Mouse (Mus musculus) spleen, embryonic (tissue): ENCODE data around the gene Dnaic1.

Experiments used
- CTCF ChIA-PET: fragments of 350-600 bp; sonication (Branson Sonifier 250); formaldehyde crosslinking; loops from one replicate; lab custom pipeline; 2022; lab: Charles Lee

The Dnaic1 gene

DNA sequence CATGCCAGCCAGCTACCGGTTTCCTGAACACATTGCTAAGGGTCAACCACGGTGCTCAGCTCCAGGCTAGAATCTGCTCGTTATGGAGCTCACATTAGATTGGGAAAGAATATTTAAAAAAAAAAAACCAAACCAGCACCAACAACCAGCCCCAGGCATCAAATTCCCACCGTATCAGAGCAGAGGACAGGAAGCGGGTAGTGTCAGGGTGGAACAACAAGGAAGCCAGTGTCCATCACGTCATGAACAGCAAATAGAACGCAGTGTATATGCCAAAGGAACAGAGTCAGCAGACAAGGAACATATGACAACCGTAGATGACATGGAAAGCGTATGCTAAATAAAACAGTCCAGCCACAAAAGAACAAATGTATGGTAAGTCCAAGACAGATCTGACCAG is 63.4 kb downstream of the Dnaic1 start:
- CTCF ChIA-PET, result no interaction called here

DNA sequence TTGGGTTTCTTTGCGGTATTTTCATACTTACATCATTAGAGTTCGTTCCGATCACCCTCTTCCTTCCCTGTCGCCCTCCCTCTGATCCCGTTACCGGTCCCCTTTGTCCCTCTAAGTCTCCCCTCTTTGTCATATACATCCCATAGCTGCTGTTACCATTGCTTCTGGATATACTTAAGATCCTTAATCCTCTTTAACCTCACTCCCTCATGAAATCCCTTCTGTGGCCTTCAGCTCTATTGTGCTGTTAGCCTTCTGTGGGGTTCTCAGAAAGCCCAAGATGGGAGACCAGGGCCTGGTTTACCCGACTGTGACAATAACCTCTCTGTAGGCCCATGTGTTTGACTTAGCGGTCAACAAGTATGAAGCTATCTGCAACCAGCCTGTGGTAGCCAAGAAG is 65.1 kb downstream of the Dnaic1 start:
- CTCF ChIA-PET, result no interaction called here

DNA sequence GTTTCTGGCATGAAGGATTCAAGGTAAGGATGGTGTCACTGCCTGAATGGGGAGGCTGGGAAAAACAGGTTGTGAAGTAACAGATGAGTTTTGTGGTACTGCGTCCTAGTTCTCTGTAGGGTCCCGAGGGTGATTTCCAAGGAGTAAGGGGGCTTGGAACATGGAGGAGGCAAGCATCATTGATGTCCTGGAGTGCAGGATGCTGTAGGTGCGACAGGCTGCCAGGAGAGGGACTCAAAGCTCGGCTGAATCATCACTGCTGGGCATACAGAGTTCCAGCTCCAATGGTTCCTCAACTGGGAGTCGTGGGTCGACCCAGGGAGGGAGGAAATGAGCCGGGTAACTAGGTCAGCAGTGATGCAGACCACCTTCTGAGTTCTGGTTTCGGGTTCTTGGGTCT is 65.6 kb downstream of the Dnaic1 start:
- CTCF ChIA-PET, result no interaction called here

DNA sequence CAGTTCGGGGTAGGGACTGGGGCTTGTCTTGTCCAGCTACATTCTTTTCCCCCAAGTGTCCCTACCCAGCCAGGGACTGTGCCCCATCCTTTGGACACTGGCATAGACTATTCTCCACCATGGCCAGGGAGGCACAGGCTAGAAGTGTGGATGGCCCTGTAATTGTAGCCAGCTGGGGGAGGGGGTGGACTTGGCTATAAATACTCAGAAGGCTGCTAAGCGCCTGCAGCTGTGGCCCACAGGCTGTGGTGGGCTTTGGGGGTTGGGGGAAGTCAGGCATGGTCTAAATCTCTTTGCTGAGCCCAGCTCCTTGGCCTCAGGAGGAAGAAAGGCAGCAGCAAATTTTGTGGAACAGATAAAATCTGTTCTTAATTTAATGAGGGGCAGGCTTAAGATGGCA is 66.3 kb downstream of the Dnaic1 start:
- CTCF ChIA-PET, result interaction anchor here (0.7 kb wide), 1 partner anchor 1044 kb away, joined by 5 read pairs; no protein-coding TSS in a partner anchor

DNA sequence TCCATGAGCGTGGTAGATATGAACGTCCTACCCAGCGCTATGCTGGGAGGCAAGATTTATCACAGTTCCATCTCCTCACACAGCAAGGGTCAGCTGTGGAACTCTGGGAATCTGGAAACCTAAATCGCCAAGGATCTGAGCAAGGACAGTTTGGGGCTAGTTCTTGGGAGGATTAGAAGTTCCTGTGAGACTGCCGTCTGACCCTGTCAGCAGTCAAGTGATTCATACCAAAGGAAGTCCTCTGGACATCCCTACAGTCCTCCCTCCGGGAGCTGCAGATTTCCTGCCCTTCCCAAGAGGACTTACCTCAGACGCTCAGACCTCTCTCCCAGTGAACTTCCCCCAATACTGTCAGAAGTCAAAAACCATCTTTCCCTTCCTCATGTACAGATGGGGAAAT is 66.8 kb downstream of the Dnaic1 start:
- CTCF ChIA-PET, result interaction anchor here (0.7 kb wide), 1 partner anchor 1045 kb away, joined by 5 read pairs; no protein-coding TSS in a partner anchor

DNA sequence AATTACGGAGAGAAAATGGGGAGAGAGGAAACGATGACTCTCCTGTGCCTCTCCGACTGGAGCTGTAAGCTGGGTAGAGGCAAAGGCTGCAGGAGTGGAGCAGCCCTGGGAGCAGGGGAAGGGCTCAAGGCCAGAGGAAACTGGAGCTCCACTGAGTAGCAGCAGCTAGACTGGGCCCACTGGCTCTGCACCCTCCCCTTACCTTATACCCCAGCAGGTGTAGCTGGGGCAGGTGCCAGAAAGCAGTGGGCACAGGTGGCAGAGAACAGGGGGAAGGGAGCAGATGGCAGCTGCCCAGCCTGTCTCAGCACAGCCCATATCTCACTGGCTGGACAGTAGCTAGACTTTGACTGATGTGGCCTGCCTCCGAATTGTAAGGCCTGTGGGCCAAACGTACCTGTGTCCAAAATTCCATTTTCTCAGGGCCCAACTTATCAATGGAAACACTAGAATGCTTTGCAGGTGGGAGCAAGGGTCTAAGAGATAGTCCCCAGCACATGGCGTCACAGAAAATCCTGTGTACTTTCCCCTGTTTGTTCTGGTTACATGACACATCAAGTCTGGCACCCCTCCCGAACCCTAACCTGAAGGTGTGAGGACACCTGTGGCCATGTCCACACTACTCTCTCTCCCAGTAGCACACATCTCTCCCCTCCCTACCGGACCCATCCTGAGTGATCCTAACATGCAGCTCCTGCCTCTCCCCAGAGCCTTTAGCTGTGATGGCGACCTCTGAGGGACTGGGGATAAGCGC is 67.5 kb downstream of the Dnaic1 start:
- CTCF ChIA-PET, result no interaction called here

DNA sequence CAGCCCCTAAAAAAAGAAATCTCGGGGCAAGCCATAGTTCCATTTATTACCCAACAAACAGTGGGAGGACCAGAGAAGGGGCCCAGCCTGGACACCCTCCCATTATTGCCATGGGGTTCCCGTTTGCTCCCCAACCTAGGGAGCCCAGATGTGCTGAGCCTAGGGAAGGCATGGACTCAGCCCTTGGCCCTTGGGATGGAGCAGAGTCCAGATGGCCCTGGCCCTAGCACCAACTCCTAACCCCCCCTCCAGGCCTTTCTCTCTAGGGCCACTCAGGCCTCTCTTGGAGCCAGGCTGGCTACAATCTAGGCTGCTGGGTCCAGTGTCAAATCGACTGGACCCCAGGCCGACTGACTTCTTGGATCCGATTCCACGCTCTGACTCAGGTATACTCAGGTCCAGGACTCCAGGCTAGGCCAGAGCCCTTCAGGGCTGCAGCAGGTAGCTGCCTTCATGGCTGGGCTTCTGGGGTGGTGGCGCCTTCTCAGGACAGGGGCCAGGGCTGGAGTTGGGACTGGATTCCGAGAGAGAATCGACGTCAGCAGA is 68.7 kb downstream of the Dnaic1 start:
- CTCF ChIA-PET, result no interaction called here

DNA sequence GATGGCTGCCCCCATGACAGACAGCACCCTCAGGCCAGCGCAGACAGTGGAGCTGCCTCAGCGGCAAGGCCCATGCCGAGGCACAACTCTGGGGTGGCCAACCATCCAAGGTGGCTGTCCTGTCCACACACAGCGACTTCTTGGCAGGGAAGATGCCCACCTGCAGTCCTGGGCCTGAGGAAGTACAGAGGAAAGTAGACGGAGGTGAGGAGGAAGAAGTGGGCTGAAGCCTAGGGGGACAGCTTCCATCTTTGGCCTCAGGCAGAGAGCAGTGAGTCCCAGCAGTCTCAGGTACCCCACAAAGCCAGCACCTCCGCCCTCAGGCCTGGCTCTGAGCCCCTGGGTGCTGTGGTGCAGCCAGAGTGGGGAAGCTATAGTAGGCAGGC is 69.2 kb downstream of the Dnaic1 start:
- CTCF ChIA-PET, result no interaction called here

DNA sequence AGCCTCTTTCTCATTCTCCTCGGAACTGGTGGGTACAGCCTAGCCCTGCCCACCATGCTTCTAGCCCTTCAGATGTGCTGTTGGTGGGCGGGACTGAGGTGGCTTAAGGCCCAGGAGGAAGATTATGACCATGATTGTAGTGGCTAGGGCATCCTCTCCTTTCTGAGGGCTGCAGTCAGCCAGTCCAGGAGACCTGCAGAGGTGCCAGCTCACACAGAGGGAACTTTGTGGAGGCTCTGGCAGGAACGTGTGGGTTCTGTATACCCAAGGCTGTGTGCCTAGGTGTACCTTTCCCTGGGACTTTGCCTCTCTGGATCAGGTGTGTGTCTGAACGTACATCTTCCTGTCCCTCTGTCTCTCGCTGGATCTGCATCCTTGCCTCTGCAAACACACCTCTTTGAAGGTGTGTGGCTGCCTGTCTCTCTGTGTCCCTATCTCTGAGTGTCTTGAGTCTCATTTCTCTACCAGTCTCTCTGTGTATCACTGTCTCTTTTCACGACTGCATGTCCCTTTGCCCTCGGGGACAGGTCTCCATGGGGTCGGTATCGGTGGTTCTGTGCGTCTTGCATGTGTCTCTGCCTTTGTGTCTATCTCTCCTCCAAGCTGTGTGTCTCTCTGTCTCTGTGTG is 69.8 kb downstream of the Dnaic1 start:
- CTCF ChIA-PET, result no interaction called here

DNA sequence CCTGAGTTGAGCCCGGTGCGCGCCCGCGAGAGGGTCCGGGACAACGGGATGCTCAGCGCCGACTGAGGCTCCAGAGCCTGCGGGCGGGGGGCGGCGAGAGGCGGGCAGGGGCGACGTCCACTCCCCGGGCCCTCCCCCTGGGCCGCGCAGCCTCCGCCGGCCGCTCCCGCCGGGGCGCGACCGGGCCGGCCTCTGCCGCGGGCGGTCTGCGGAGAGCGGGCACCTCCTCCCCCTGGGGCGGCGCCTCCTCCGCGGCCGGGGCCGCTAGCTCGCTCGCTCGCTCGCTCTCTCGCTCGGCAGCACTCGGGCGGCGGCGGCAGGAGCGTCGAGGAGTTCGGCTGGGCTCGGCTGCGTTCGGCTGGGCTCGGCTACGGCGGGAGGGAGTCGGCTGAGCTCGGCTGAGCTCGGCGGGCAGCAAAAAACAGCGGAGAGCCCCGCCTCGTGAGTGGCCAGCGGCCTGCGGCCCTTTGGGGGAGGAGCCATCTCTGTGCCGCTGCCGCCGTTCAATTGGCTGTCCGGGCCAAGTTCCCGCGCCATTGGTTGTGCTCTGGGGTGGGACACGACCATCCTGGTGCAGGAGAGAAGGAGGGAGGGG is 70.4 kb downstream of the Dnaic1 start, which contains the start of gene Enho:
TSS of gene Enho (minus strand) at position 412 of the 595 bp plus-strand sequence.
- CTCF ChIA-PET, result no interaction called here

DNA sequence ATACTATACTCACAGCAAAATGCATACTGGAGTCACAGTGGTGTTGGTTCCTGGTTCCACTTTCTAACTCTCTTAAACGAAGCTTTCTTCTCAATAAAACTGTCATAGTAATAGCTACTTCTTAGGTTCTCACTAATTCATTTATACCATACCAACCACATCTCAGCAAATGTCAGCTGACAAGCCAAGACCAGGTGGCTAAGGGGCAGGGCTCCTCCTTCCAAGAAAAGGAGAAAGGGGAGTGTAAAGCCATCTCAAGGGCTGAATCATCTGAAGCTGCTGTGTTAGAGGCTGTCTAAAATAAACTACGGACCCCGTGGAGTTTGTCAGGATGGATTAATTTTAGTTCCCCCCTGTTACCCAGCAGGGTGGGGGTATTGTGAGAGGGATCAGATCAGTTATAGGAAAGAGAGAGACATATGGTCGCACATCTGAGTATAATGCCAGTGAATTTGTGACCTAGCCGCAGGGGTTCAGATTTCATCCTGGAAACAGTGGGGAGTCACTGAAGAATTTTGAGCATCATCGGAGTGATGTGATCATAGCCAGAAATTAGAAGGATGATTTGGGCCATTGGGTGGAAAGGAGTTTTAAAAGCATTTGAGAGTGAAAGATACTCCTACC is 71.7 kb downstream of the Dnaic1 start:
- CTCF ChIA-PET, result interaction anchor here (1.3 kb wide), 1 partner anchor 11 kb away, joined by 5 read pairs; no protein-coding TSS in a partner anchor

DNA sequence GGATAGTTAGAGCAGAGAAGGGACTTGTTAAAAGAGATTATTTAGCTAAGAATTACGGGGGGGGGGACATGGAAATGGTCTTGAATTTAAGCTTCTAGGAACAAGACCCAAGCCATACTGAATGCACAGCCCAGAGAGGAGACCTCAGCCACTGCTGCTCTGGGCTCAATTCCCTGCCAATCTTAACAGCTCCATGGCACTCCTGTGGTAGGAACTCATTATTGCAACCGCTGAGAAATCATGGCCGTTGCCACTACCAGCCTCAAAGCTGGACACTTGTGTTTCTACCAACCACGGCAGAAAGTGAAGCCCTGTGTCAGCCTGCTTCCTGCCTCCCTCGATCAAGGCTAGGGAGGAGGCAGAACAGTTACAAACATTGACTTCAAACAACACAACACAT is 75.9 kb downstream of the Dnaic1 start:
- CTCF ChIA-PET, result no interaction called here

DNA sequence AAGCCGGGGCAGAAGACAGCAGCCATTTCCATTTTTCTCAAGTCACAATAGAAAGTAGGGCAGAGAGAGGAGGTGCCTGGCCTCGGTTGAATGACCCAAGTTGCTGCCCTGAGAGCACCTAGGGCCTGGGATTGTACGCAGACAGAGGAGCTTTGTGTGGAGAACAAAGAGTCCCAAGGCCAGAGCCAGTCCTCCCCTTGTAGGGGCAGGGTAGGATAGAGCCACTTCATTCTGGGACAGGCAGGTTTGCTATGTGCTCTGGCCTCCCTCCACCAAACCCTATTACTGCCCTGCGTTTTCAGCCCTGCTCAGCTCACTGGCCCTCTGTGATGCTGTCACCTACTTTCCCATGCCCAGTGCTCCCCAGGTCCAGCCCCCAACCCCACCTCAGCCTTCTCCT is 78.6 kb downstream of the Dnaic1 start:
- CTCF ChIA-PET, result no interaction called here

DNA sequence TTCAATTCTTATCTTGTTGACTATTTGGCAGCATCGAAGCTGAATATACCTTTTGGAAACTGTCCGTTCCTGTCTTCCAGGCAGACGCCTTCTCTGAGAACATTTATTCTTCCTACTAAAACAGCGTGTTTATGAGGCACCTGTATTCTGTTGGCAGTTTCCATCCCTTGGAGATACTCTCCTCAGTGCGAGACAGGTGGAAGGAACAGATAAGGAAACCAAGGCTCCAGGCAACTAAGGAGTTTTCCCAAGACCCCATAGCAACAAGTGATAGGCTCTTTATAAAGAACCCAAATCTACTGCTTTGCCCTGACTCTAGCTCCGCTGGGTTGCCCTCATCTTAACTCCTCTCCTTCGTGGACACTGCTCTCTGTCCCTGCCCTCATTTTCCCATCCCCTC is 79.1 kb downstream of the Dnaic1 start:
- CTCF ChIA-PET, result no interaction called here

DNA sequence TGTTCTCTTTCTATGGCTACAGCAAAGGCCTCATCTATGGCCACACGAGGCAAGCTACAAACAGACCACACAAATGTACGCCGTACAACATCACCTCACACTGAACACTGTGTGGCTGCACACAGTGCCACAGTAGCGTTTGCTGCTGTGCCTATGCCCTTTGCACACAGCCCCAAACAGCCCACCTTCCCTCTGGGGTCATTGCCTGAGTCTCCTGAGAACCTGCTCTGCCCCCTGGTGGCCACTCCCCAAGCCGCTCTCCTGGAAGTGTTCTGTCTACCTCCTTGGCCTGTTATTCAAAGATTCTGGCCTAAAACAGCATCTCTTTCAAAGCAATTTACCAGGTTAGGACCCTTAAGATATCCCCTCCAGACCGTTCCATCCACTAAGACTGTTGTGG is 83.7 kb downstream of the Dnaic1 start:
- CTCF ChIA-PET, result interaction anchor here (0.6 kb wide), 1 partner anchor 16 kb away, joined by 3 read pairs; no protein-coding TSS in a partner anchor

DNA sequence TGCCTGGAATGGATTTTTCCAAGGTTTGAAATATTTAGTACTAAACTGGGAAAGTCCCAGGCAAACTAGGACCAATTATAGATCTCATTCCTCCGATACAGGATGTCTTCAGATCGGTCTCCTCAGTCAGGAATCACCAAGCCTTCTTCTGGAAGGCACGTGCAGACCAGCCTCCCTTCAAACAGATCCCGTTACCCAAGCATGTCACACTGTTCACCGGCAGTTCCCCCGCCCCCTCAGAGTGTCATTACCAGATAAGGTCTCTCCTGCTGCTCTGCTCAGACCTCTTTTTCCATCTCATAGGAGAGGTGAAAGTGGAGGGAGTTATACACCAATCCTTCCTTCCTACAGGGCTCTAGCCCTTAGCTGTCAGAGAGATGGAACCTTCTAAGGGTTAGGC is 84.2 kb downstream of the Dnaic1 start:
- CTCF ChIA-PET, result no interaction called here

DNA sequence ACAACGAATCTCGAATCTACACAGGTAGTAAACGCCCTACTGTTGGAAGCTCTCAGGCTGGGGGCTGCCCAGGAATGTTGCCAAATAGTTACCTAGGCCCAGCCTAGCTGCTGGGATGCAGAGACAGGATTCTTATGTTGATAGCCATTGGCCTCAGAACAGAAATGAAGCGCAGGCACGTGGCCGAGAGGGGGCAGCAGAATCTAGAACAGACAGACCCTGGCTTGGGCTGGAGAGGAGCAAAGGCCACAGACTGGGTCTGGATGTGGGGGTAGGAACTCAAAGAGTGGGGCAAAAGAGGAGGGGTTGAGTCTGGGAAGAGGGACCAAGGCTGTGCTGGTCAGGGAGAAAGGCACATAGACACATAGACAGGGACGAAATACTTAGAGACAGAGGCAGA is 84.6 kb downstream of the Dnaic1 start:
- CTCF ChIA-PET, result no interaction called here

DNA sequence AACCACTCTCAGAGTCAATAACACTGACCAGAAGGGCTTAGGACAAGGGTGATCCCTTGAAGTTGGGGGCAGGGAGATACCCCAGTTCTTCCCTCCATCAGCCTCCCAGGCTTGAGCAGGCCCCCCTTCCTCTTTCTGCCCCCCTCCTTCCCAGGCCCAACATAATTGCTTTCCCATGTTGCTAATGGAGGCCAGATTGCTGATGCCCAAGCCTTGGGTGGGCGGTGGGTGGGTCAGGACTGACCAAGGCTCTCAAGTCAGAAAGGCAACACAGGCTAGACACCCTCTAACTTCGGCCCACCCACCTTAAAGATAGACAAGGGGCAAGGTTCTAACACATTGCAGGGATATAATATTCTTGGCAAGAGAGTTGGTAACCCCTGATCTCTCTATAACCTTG is 86.0 kb downstream of the Dnaic1 start:
- CTCF ChIA-PET, result no interaction called here

DNA sequence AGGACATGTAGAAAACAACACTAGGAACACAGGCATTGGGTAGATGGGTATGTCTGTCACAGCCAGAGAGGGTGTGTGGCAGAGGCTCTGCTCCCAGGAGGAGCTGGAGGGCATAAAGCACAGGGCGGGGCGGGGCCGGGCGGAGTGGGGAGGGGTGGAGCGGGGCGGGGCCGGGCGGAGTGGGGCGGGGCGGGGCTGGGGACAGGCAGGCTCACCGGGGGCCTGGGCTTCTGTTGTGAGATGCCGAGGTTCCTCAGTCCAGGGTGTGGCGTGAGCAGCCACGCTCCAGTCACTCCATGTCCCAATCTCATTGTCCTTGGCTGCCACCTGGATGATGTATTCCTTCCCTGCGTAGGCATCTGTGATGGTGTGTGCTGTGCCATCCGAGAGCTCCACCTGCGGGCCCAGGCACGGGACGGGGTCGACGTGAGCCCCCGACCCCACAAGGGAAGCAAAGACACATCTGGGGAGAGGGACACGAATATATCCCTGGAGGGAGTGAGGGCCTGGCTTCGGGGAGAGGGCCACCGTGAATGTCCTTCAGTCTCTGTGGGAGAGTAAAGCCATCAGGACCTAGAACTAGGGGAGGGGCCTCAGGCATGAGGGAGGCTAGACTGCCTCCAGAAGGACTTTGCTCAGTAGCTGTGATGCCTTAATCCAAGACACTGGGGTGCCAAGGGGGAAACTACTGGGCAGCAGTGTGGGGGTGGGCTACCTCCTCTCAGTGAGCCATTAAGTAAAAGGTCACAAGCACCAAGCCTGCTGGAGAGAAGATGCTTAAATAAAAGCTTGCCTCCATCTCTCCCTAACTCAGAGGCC is 89.2 kb downstream of the Dnaic1 start:
- CTCF ChIA-PET, result no interaction called here

DNA sequence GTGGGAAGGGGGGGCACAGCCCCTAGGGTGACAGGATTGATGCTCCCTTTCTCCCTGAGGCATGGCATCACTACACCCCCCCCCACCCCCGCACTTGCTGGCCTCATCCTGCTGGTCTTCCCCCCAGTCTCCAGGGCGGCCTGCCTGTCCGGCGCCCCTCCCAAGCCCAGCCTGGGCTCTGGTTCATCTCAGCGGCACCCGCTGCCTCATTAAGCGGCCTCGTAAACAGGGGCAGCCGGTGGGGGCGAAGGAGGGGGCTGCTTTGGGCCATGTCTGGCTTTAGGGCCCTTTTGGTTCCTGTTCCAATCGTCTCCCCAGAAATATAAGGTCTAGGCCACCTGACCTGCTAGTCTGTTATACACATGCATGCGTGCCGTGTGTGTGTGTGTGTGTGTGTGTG is 90.0 kb downstream of the Dnaic1 start:
- CTCF ChIA-PET, result no interaction called here

DNA sequence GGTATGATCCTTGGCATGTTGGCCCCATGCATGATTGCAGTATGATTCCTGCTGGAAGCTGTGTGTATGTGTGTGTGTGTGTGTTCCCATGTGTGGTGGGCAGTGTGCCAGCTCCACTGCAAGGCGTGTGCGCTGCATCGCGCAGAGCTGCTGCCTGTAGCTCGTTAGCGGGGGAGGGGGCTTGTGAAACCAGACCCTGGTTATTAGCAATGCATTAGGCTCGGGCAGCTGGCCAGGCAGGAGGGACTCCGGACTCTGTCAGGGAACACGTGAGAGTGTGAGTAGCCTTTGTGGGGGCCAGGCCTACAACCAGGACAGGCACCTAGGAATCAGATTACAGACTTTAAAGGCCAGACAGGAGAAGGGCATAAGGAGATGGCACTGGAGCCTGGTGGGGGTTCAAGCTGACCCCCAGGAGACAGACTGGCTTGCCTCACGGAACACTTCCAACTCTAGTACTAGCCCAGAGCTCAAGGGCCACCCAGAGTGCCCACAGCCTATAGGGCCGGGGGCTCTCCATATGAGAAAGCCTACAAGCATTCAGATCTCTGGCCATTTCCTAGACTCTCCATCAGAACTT is 91.4 kb downstream of the Dnaic1 start:
- CTCF ChIA-PET, result no interaction called here
